Mouse (Mus musculus): ENCODE data around the gene Xaf1.

DNA sequence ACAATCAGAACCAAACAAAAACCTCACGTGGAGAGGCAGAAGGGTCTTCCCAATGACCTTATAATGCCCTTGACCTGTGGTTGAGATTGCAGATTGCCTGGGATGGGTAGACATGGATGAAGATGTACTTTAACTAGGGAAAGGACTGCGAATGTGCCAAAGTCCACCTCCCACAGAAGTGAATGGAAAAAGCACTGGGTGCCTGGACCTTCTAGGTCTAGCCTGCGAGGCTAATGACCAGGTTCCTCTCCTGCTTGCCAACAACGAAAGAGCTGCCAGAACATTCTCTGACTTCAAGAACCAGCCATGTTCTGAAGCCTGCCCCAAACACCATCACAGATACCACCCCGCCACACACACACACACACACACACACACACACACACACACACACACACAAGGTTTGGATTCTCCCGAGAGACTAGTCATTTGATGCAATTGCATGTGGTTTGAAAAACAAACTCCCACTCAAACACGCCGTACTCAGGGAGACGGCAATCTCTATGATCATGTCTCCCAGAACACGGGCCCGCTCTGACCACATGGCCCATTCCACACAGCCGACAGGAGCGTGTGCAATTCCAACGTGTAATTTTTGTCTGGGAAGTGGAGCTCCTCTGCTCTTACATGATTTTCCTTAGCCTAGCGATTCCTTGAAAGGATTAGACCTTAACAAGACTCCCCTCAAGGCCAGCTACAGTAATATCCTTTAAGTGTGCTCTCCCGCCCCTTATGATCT, 17.8 kb upstream of the Xaf1 start:
- no peak for TF ChIP-seq POLR2A (IDR thresholded peaks at IDR 0.05; ENCODE audit: control insufficient read depth in 1 of 2, insufficient read depth in 1 of 2, low read depth in 1 of 2, low read length in 2 of 2, poor library complexity in 1 of 2)
- TF ChIP-seq MAX (IDR thresholded peaks at IDR 0.05; ENCODE audit: low read length): no peak
- no peak for TF ChIP-seq EP300 (IDR thresholded peaks at IDR 0.05; ENCODE audit: low read depth in 1 of 2, low read length in 2 of 2)
- TF ChIP-seq CHD2 (IDR thresholded peaks at IDR 0.05; ENCODE audit: low read length): no peak
- no peak for TF ChIP-seq NRF1 (IDR thresholded peaks at IDR 0.05; ENCODE audit: insufficient read depth, low read depth, low read length, poor library complexity, severe bottlenecking)
- TF ChIP-seq CTCF (IDR thresholded peaks at IDR 0.05 in 2 of 3, conservative IDR thresholded peaks at IDR 0.05 in 1 of 3; ENCODE audit: control insufficient read depth in 1 of 3, insufficient read depth in 1 of 3, low read depth in 2 of 3, low read length in 3 of 3, poor library complexity in 1 of 3, severe bottlenecking in 1 of 3): no peak
- no peak for TF ChIP-seq MEF2A (IDR thresholded peaks at IDR 0.05; ENCODE audit: extremely low read depth, insufficient replicate concordance, low read depth, low read length, poor library complexity, severe bottlenecking)
- TF ChIP-seq USF2 (IDR thresholded peaks at IDR 0.05; ENCODE audit: borderline replicate concordance in 1 of 2, insufficient read depth in 1 of 2, low read depth in 1 of 2, low read length in 2 of 2): no peak
- TF ChIP-seq ELF1 (IDR thresholded peaks at IDR 0.05; ENCODE audit: low read depth, low read length): no peak
- no peak for TF ChIP-seq USF1 (IDR thresholded peaks at IDR 0.05; ENCODE audit: low read depth, low read length)

All from MEL (cell line).